Mouse (Mus musculus) ES-Bruce4 (cell line): ENCODE measurements around the gene Arl3. TPM values are rescaled to one million over a fixed set of nuclear protein-coding genes. Genes with fewer than 3 reads are reported as not detected.

Experiments used
- H3K27ac ChIP-seq: 2 replicates; pipeline ENCODE4 v1.5.1; 2012; ENCODE audit warnings: low read length, inconsistent platforms; ENCODE audit not compliant: insufficient read depth
- H3K27me3 ChIP-seq: 2 replicates; pipeline ENCODE4 v1.6.1; 2012; ENCODE audit warnings: mild to moderate bottlenecking, low read length, inconsistent platforms; ENCODE audit not compliant: control insufficient read depth, poor library complexity, insufficient read depth, severe bottlenecking
- H3K36me3 ChIP-seq: 2 replicates; pipeline ENCODE4 v1.6.1; 2012; ENCODE audit warnings: inconsistent platforms, mild to moderate bottlenecking, low read length, moderate library complexity; ENCODE audit not compliant: control insufficient read depth, poor library complexity, insufficient read depth, severe bottlenecking
- H3K4me1 ChIP-seq: one replicate; pipeline ENCODE4 v1.8.1; 2011; ENCODE audit warnings: low read length; ENCODE audit not compliant: control insufficient read depth, insufficient read depth
- H3K4me3 ChIP-seq: 2 replicates; pipeline ENCODE4 v1.5.1; 2011; ENCODE audit warnings: low read depth, mild to moderate bottlenecking, low read length
- H3K9ac ChIP-seq: 2 replicates; pipeline ENCODE4 v1.6.1; 2012; ENCODE audit warnings: low read depth, mild to moderate bottlenecking, inconsistent platforms; ENCODE audit not compliant: poor library complexity, severe bottlenecking
- H3K9me3 ChIP-seq: replicated peaks from 2 replicates; pipeline ENCODE4 v1.6.1; 2012; ENCODE audit warnings: mild to moderate bottlenecking, low read length, inconsistent platforms; ENCODE audit not compliant: control insufficient read depth, poor library complexity, insufficient read depth, severe bottlenecking
- CTCF ChIP-seq: IDR thresholded peaks from one replicate; pipeline ENCODE4 v1.8.1; 2011; ENCODE audit warnings: low read depth, low read length
- EP300 ChIP-seq: IDR thresholded peaks from 2 replicates; pipeline ENCODE4 v1.6.1; 2011; ENCODE audit warnings: low read depth, low read length; ENCODE audit not compliant: insufficient read depth
- POLR2A ChIP-seq: IDR thresholded peaks from one replicate; pipeline ENCODE4 v1.8.1; 2011; ENCODE audit warnings: low read length; ENCODE audit not compliant: insufficient read depth
- polyA plus RNA-seq: library from polyadenylated mRNA; stranded (reverse); fragments of >200 nt; gene quantifications from 2 replicates; pipeline ENCODE4 v1.2.4, GENCODE M21; 2011; ENCODE audit warnings: low read depth; ENCODE audit not compliant: missing spikeins, insufficient read depth, insufficient read length

The Arl3 gene
- polyA plus RNA-seq, 1 experiment: 95.8 TPM

GRCm38 (mm10) chr19:46511263-46511662 lies 61.7 kb downstream of the Arl3 start:
- peak overlapping the region; percentile 32; the same call in 1 of the 2 replicates for H3K27ac ChIP-seq
- H3K4me1 ChIP-seq: peaks cover 2% of the 10 kb centered on the region
- peak overlapping the region; percentile 35 for H3K9ac ChIP-seq
- peak overlapping the region; percentile 21; the same call in 1 of the 2 replicates for H3K4me3 ChIP-seq
- TF ChIP-seq EP300: no peak
- no peak for TF ChIP-seq POLR2A
- TF ChIP-seq CTCF: no peak
- peaks cover 21% of the 10 kb centered on the region for H3K36me3 ChIP-seq
- no peaks in the 10 kb centered on the region for H3K27me3 ChIP-seq
- H3K9me3 ChIP-seq: no peaks in the 10 kb centered on the region

DNA sequence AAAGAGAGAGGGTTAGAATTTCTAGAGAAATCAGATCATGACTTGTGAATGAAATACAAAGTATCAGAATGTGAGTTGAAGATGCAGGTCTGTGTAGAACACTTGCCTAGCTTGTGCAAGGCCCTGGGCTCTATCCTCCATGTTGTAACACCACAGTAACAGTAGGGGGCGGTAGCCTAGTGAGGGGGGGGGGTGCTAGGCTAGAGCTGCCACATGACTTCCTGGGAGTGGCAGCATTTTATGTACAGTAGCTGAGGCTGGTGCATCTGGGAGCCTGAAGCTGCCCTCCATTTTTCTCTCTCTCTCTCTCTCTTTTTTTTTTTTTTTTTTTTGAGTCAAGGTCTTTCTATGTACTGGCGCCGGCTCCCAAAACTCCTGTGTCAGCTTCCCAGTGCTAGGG lies 62.2 kb downstream of the Arl3 start:
- Histone ChIP-seq H3K36me3 (peaks cover 20% of the 10 kb centered on the region), H3K27me3 (no peaks in the 10 kb centered on the region), H3K4me3 (no peak overlapping the region), H3K27ac (0 out of 2 replicates have a peak overlapping the region, but pooled peaks have one; percentile 32), H3K9me3 (no peaks in the 10 kb centered on the region), H3K9ac (peak overlapping the region; percentile 35), H3K4me1 (peaks cover 2% of the 10 kb centered on the region)
- TF ChIP-seq EP300 (peak; percentile 65; the same call in 1 of the 2 replicates), POLR2A (no peak), CTCF (peak; percentile 85)

GRCm38 (mm10) chr19:46510401-46510800 lies 62.6 kb downstream of the Arl3 start:
- no peak overlapping the region for H3K9ac ChIP-seq
- H3K36me3 ChIP-seq: peaks cover 16% of the 10 kb centered on the region
- TF ChIP-seq CTCF (no peak), EP300 (no peak), POLR2A (no peak)
- H3K4me3 ChIP-seq: no peak overlapping the region
- H3K9me3 ChIP-seq: no peaks in the 10 kb centered on the region
- 0 out of 2 replicates have a peak overlapping the region, but pooled peaks have one; percentile 30 for H3K27ac ChIP-seq
- H3K4me1 ChIP-seq: peaks cover 2% of the 10 kb centered on the region
- no peaks in the 10 kb centered on the region for H3K27me3 ChIP-seq

DNA sequence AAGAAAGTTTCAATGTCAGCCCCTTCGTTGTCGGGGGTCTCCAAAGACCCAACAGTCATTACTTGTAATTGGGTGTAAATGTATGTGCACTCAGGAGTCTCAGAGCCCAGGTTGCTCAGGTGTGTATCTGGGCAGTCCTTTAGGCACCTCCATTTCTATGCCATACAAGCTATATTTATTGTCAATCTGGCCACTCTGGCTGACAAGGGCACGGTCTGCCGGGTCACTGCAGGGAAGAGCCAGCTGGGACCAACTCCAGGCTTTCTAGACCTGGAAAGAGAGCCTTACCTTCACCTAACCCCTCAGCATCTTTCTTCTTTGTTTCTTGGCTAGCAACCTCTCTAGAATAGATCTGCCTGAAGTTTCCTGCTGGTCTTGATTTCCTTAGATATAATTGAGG lies 63.3 kb downstream of the Arl3 start:
- TF ChIP-seq CTCF: no peak
- no peak for TF ChIP-seq EP300
- TF ChIP-seq POLR2A: no peak
- Histone ChIP-seq H3K27ac (no peak overlapping the region), H3K4me1 (peaks cover 4% of the 10 kb centered on the region), H3K4me3 (no peak overlapping the region), H3K36me3 (peaks cover 12% of the 10 kb centered on the region; the same call in 1 of the 2 replicates), H3K27me3 (no peaks in the 10 kb centered on the region), H3K9me3 (no peaks in the 10 kb centered on the region), H3K9ac (no peak overlapping the region)

DNA sequence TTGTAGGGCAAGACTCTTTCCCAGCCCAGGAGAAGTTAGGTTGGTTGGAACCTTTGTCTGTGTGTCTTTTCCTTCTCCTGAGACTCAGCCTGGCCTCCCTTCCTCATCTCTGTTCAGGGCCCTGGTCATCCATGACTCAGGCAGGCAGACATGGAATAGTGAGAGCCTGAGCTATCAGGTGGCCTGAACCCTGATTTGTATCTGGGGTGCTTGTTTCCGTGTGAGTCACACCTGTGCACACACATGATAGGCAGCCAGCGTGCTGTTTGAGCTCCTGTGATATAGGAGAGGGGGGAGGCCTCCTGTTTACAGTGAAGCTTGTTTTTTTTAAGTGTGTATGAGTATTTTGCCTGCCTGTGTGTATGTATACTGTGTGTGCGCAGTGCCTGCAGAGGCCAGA lies 63.8 kb downstream of the Arl3 start:
- no peaks in the 10 kb centered on the region for H3K27me3 ChIP-seq
- H3K27ac ChIP-seq: no peak overlapping the region
- H3K4me1 ChIP-seq: peaks cover 4% of the 10 kb centered on the region
- no peak for TF ChIP-seq EP300
- no peak for TF ChIP-seq POLR2A
- no peak for TF ChIP-seq CTCF
- H3K9ac ChIP-seq: no peak overlapping the region
- H3K9me3 ChIP-seq: no peaks in the 10 kb centered on the region
- H3K4me3 ChIP-seq: no peak overlapping the region
- peaks cover 12% of the 10 kb centered on the region; the same call in 1 of the 2 replicates for H3K36me3 ChIP-seq

DNA sequence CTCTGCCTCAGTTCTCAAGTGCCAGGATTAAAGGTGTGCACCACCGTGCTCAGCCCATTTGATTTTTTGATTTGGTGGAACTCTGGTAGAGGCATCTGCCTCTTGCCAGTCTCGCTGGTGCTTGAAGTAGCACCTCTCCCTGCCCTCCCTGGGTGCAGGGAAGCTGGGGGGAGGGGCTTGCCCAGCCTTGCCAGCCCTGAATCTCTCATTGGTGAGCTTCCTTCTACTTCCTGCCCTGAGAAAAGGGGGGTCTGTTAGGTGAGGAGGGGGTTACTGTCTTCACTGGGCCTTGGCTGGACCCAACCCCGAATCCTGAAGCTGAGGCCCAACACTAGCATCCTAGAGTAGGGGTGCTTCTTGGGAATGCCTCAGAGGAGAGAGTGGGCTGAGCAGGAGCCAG lies 64.3 kb downstream of the Arl3 start:
- H3K9me3 ChIP-seq: no peaks in the 10 kb centered on the region
- H3K9ac ChIP-seq: no peak overlapping the region
- peaks cover 7% of the 10 kb centered on the region; the same call in 1 of the 2 replicates for H3K36me3 ChIP-seq
- TF ChIP-seq CTCF: no peak
- TF ChIP-seq POLR2A: no peak
- peaks cover 4% of the 10 kb centered on the region for H3K4me1 ChIP-seq
- H3K27me3 ChIP-seq: no peaks in the 10 kb centered on the region
- no peak overlapping the region for H3K4me3 ChIP-seq
- no peak overlapping the region for H3K27ac ChIP-seq
